Mouse (Mus musculus) midbrain, embryonic 11.5 days (tissue): ENCODE measurements around the gene Dapk3. TPM values are rescaled to one million over a fixed set of nuclear protein-coding genes. Genes with fewer than 3 reads are reported as not detected.
"Not testable (repeated sequence)": the region's sequence is repeated elsewhere in the genome, so short reads cannot be mapped to it uniquely, and the experiment has no call there.

Experiments used
- ATAC-seq: fragments of 200-750 bp; cut with Nextera tagmentation; 2 replicates; pipeline ENCODE4 v1.8.0; 2017; ENCODE audit warnings: moderate TSS enrichment, moderate library complexity; ENCODE audit not compliant: low FRiP score
- DNase-seq: peaks from one replicate; pipeline ENCODE4 v3.0.0; 2015; ENCODE audit warnings: low spot score; ENCODE audit errors: missing footprints
- H3K27ac ChIP-seq: fragments of 300-500 bp; sonication (generic); 2 replicates; pipeline ENCODE4 v1.5.1; 2014; ENCODE audit warnings: low read depth, low read length
- H3K27me3 ChIP-seq: fragments of 300-500 bp; sonication (generic); 2 replicates; pipeline ENCODE4 v1.6.1; 2014; ENCODE audit warnings: mild to moderate bottlenecking, low read length, moderate library complexity, mixed read lengths; ENCODE audit not compliant: control insufficient read depth, insufficient read depth
- H3K36me3 ChIP-seq: fragments of 300-500 bp; sonication (generic); 2 replicates; pipeline ENCODE4 v1.6.1; 2014; ENCODE audit warnings: mild to moderate bottlenecking, low read length, moderate library complexity, mixed read lengths; ENCODE audit not compliant: control insufficient read depth, insufficient read depth
- H3K4me1 ChIP-seq: fragments of 300-500 bp; sonication (generic); 2 replicates; pipeline ENCODE4 v1.6.1; 2014; ENCODE audit warnings: low read length; ENCODE audit not compliant: control insufficient read depth, insufficient read depth
- H3K4me2 ChIP-seq: fragments of 300-500 bp; sonication (generic); 2 replicates; pipeline ENCODE4 v1.6.1; 2014; ENCODE audit warnings: mild to moderate bottlenecking, moderate library complexity
- H3K4me3 ChIP-seq: fragments of 300-500 bp; sonication (generic); 2 replicates; pipeline ENCODE4 v1.5.1; 2014; ENCODE audit warnings: low read depth, low read length
- H3K9ac ChIP-seq: fragments of 300-500 bp; sonication (generic); 2 replicates; pipeline ENCODE4 v1.6.1; 2014; ENCODE audit warnings: low read length
- H3K9me3 ChIP-seq: fragments of 300-500 bp; sonication (generic); 2 replicates; pipeline ENCODE4 v1.6.1; 2016; ENCODE audit warnings: low read length; ENCODE audit not compliant: control insufficient read depth
- WGBS: fragments of 180-500 bp; shearing (Covaris S2); extraction: QIAGEN DNeasy Blood & Tissue Kit; methylation state at CpG from one replicate; pipeline ENCODE4 v1.1.7; 2014; 5-methylcytosine and 5-hydroxymethylcytosine counted together
- polyA plus RNA-seq: library from polyadenylated mRNA; unstranded; fragments of >200 nt; fragmentation: Nextera tagmentation; extraction: Ambion mirVana; gene quantifications from 2 replicates; pipeline ENCODE4 v1.2.1, GENCODE M21; 2014

The Dapk3 gene
- polyA plus RNA-seq, 1 experiment from 2014 or later, result 50.6 TPM

DNA sequence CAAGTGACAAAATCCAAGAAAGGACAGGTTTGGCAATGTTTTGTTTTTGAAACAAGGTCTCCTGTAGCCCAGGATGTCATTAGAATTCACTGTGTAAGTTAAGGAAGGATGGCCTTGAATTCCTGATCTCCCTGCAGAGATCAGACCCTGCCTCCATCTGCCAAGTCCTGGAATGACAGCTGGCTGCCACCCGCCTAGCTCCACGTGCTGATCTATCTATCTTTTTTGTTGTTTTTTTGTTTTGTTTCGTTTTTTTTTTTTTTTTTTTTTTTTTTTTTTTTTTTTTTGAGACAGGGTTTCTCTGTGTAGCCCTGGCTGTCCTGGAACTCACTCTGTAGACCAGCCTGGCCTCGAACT is 7.5 kb upstream of the Dapk3 start:
- Histone ChIP-seq H3K4me1 (peaks cover 29% of the 10 kb centered on the region), H3K27ac (peak overlapping the region; percentile 86), H3K36me3 (peaks cover 25% of the 10 kb centered on the region), H3K4me2 (peak overlapping the region; percentile 74; the same call in 1 of the 2 replicates), H3K9ac (peak overlapping the region; percentile 79; the same call in 1 of the 2 replicates)
- H3K27me3 ChIP-seq, DNase-seq, H3K9me3 ChIP-seq, ATAC-seq, H3K4me3 ChIP-seq: not testable (repeated sequence)
- WGBS, result 13% methylated on average over 4 of the region's 4 CpGs

DNA sequence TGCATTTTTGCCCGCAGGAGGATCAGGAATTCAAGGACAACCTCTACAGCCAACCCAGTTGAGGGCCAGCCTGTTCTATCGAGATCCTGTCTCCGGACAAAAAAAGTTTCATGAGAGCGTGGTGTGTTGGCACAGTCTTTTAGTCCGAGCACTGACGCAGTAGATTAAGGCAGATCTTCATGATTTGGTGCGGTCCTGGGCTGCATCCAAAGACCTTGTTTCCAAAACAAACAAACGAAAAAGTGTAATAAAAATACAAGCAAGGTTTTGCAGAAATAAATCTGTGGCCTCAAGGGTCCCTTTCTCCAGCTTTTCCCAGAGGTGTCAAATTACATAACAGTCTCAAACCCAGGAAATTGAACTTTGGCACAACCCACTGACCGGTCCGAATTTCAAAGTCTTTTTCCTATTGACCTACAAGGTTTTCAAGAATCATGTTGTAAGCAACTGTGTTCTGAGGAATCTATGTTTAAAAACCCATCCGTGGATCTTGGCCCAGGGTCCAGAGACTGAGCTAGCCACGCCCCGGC is 6.8 kb upstream of the Dapk3 start:
- H3K27ac ChIP-seq, result peak overlapping the region; percentile 50; the same call in 1 of the 2 replicates
- no peaks in the 10 kb centered on the region for H3K27me3 ChIP-seq
- H3K4me3 ChIP-seq, result peak overlapping the region; percentile 92
- 9% methylated on average over 13 of the region's 13 CpGs for WGBS
- H3K4me2 ChIP-seq, result peak overlapping the region; percentile 39
- ATAC-seq (0 out of 2 replicates have a peak, but pooled peaks have one; percentile 4), DNase-seq (no peak)
- H3K9ac ChIP-seq, result peak overlapping the region; percentile 21; the same call in 1 of the 2 replicates
- peaks cover 29% of the 10 kb centered on the region for H3K4me1 ChIP-seq
- H3K36me3 ChIP-seq, result peaks cover 30% of the 10 kb centered on the region
- no peaks in the 10 kb centered on the region for H3K9me3 ChIP-seq

DNA sequence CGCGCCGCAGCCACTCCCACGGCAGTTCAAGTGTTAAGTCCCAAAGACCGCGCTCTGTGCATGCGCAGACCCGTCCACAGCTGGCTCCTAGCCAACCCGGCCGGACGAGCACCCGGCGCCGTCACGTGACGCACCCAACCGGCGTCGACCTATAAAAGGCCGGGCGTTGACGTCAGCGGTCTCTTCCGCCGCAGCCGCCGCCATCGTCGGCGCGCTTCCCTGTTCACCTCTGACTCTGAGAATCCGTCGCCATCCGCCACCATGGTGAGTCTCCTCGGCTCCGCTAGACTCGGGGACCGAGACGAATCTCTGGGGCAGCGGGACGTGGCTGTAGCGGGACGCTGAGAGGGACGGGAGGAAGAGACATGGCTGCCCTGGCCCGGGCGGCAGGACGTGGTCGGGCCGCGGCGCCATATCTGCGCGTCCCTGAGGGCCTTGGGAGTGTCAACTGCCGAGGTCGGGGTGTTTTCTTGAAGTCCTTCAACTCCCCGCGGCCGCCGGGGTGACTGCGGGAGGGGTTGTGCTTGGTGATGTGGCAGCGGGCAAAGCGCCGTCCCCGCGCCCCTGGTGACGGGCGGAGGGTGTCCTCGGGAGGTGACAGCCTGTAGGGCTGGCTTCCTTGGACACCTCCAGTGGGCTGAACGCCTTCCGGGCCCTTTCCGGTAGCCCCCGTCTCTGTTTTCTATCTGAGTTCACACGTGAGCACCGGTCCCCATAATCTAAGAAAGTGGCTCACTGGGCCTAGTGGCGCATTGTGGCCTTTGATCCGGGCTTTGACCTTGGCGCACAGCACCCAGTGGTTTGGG is 6.1 kb upstream of the Dapk3 start, which contains the start of gene Eef2:
Eef2 (plus strand) TSS at position 166 of the 806 bp plus-strand sequence.
- peak; percentile 100 for DNase-seq
- H3K27me3 ChIP-seq, result no peaks in the 10 kb centered on the region
- H3K9me3 ChIP-seq, result no peaks in the 10 kb centered on the region
- peak; percentile 85 for ATAC-seq
- peaks cover 36% of the 10 kb centered on the region for H3K36me3 ChIP-seq
- H3K4me2 ChIP-seq, result peak within 1 kb of the TSS; percentile 89
- H3K4me1 ChIP-seq, result peaks cover 29% of the 10 kb centered on the region
- peak within 1 kb of the TSS; percentile 97 for H3K9ac ChIP-seq
- WGBS, result under 1% methylated on average over 77 of the region's 77 CpGs
- peak within 1 kb of the TSS; percentile 92 for H3K4me3 ChIP-seq
- H3K27ac ChIP-seq, result peak within 1 kb of the TSS; percentile 75

DNA sequence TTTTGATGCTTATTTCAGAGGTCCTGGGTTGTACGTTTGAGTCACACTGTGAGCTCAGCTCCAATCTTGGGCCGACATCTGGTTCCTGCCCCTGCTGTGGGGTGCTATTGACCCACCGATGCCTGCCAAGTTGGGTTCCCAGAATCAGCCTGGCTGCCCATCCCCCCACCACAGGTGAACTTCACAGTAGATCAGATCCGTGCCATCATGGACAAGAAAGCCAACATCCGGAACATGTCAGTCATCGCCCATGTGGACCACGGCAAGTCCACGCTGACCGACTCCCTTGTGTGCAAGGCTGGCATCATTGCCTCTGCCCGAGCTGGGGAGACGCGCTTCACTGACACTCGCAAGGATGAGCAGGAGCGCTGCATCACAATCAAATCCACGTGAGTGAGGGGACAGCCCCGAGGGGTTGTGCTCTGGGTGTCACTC is 5.3 kb upstream of the Dapk3 start:
- Histone ChIP-seq H3K4me2 (peak overlapping the region; percentile 89), H3K4me3 (peak overlapping the region; percentile 92), H3K27me3 (no peaks in the 10 kb centered on the region), H3K9me3 (no peaks in the 10 kb centered on the region), H3K4me1 (peaks cover 31% of the 10 kb centered on the region), H3K36me3 (peaks cover 42% of the 10 kb centered on the region), H3K9ac (peak overlapping the region; percentile 97), H3K27ac (peak overlapping the region; percentile 75; the same call in 1 of the 2 replicates)
- ATAC-seq (no peak), DNase-seq (peak; percentile 91)
- 14% methylated on average over 16 of the region's 16 CpGs for WGBS

DNA sequence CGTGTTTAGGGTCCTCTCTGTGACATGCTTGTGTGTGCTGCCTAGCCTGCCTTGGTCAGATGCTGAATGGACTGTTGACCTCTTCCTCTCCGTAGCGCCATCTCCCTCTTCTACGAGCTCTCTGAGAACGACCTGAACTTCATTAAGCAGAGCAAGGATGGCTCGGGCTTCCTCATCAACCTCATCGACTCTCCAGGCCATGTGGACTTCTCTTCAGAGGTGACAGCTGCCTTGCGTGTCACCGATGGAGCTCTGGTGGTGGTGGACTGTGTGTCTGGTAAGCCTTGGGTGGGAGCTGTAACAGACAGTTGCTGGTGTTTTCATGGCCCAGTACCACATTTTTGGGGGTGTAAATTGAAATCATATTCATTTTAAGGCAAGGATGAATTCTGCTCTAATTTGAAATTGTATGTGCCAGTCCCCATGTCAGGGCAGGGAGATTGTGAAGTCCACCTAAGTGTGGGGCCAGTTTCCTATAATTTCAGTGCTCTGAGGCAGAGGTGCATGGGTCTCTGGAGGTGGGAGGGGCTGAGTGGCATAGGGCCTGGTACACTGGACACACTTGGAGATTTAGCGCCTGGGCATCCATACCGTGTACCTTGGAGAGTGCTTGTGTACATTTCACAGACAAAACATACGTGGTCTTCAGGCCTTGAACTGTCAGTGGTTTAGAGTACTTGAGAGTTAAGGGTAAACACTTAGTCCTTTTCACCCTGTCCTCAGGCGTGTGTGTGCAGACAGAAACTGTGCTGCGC is 4.7 kb upstream of the Dapk3 start:
- WGBS, result 73% methylated on average over 14 of the region's 14 CpGs
- peak overlapping the region; percentile 92 for H3K4me3 ChIP-seq
- peak overlapping the region; percentile 97 for H3K9ac ChIP-seq
- H3K27ac ChIP-seq, result no peak overlapping the region
- H3K27me3 ChIP-seq, result no peaks in the 10 kb centered on the region
- ATAC-seq (no peak), DNase-seq (peak; percentile 79)
- H3K4me2 ChIP-seq, result peak overlapping the region; percentile 89
- no peaks in the 10 kb centered on the region for H3K9me3 ChIP-seq
- H3K4me1 ChIP-seq, result peaks cover 31% of the 10 kb centered on the region
- peaks cover 42% of the 10 kb centered on the region for H3K36me3 ChIP-seq

DNA sequence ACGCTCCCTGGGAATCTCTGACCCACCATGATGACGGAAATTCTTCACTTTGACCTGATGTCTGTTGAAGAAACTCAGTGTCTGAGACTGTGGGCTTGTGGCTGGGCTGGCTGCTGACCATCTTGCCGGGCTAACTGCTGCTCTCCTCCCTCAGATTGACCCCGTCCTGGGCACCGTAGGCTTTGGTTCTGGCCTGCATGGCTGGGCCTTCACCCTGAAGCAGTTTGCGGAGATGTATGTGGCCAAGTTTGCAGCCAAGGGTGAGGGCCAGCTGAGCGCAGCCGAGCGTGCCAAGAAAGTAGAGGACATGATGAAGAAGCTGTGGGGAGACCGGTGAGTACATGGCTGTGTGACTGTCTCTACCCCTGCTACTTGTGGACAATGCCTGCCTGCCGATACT is 3.9 kb upstream of the Dapk3 start:
- no peak overlapping the region for H3K27ac ChIP-seq
- H3K27me3 ChIP-seq, result no peaks in the 10 kb centered on the region
- WGBS, result 93% methylated on average over 11 of the region's 11 CpGs
- no peak overlapping the region for H3K4me3 ChIP-seq
- no peak for DNase-seq
- no peak for ATAC-seq
- no peak overlapping the region for H3K9ac ChIP-seq
- no peaks in the 10 kb centered on the region for H3K9me3 ChIP-seq
- H3K4me1 ChIP-seq, result peaks cover 29% of the 10 kb centered on the region
- H3K36me3 ChIP-seq, result peaks cover 42% of the 10 kb centered on the region
- no peak overlapping the region for H3K4me2 ChIP-seq

DNA sequence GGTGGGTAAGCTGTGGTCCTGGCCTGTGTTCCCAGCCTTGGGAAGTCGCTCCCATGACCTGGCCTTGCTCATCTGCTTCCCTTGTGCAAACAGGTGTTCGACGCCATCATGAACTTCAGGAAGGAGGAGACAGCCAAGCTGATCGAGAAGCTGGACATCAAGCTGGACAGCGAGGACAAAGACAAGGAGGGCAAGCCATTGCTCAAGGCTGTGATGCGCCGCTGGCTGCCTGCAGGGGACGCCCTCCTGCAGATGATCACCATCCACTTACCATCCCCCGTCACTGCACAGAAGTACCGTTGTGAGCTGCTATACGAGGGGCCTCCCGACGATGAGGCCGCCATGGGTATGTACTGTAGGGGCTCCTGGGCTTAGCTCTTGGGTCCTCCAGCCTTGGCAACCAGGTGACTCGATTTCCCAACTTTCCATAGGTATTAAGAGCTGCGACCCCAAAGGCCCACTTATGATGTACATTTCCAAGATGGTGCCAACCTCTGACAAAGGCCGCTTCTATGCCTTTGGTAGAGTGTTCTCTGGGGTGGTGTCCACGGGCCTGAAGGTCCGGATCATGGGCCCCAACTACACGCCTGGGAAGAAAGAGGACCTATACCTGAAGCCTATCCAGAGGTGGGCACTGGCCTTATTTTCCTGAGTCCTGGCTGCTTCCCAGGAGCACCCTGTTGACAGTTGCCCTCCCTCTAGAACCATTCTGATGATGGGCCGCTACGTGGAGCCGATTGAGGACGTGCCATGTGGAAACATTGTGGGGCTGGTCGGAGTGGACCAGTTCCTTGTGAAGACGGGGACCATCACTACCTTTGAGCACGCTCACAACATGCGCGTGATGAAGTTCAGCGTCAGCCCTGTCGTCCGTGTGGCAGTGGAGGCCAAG is 3.1 kb upstream of the Dapk3 start:
- Histone ChIP-seq H3K4me2 (no peak overlapping the region), H3K27ac (no peak overlapping the region), H3K36me3 (peaks cover 42% of the 10 kb centered on the region), H3K27me3 (no peaks in the 10 kb centered on the region), H3K4me1 (peaks cover 24% of the 10 kb centered on the region), H3K9me3 (no peaks in the 10 kb centered on the region), H3K4me3 (no peak overlapping the region), H3K9ac (no peak overlapping the region)
- peak; percentile 82 for DNase-seq
- 90% methylated on average over 32 of the region's 32 CpGs for WGBS
- no peak for ATAC-seq

DNA sequence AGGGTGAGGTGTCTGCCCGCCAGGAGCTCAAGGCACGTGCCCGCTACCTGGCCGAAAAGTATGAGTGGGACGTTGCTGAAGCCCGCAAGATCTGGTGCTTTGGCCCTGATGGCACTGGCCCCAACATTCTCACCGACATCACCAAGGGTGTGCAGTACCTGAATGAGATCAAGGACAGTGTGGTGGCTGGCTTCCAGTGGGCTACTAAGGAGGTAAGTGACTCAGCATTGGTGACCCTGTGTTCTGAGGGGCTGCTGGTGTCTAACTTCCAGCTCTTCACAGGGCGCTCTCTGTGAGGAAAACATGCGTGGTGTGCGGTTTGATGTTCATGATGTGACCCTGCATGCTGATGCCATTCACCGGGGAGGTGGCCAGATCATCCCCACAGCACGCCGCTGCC is 1.9 kb upstream of the Dapk3 start:
- H3K27me3 ChIP-seq, result no peaks in the 10 kb centered on the region
- peak; percentile 75 for DNase-seq
- H3K4me2 ChIP-seq, result no peak overlapping the region
- H3K9me3 ChIP-seq, result no peaks in the 10 kb centered on the region
- H3K4me3 ChIP-seq, result no peak overlapping the region
- H3K9ac ChIP-seq, result no peak overlapping the region
- ATAC-seq, result no peak
- no peak overlapping the region for H3K27ac ChIP-seq
- H3K4me1 ChIP-seq, result peaks cover 24% of the 10 kb centered on the region
- H3K36me3 ChIP-seq, result peaks cover 42% of the 10 kb centered on the region
- WGBS, result 93% methylated on average over 13 of the region's 13 CpGs
